Mouse (Mus musculus) limb, embryonic 12.5 days (tissue): ENCODE measurements around the gene Comtd1. TPM values are rescaled to one million over a fixed set of nuclear protein-coding genes. Genes with fewer than 3 reads are reported as not detected.

Experiments used
- ATAC-seq: fragments of 200-750 bp; cut with Nextera tagmentation; 2 replicates; pipeline ENCODE4 v1.8.0; 2017; ENCODE audit warnings: low read depth, moderate TSS enrichment; ENCODE audit not compliant: insufficient number of reproducible peaks, insufficient read depth, low FRiP score, low TSS enrichment
- H3K27ac ChIP-seq: fragments of 300-500 bp; sonication (generic); 2 replicates; pipeline ENCODE4 v1.5.1; 2016; ENCODE audit warnings: mild to moderate bottlenecking, moderate library complexity
- H3K27me3 ChIP-seq: fragments of 300-500 bp; sonication (generic); 2 replicates; pipeline ENCODE4 v1.6.1; 2016; ENCODE audit warnings: mild to moderate bottlenecking, moderate library complexity
- H3K36me3 ChIP-seq: fragments of 300-500 bp; sonication (generic); 2 replicates; pipeline ENCODE4 v1.6.1; 2016; ENCODE audit warnings: mild to moderate bottlenecking, moderate library complexity
- H3K4me1 ChIP-seq: fragments of 300-500 bp; sonication (generic); replicated peaks from 2 replicates; pipeline ENCODE4 v1.6.1; 2016
- H3K4me2 ChIP-seq: fragments of 300-500 bp; sonication (generic); 2 replicates; pipeline ENCODE4 v1.6.1; 2016; ENCODE audit warnings: mild to moderate bottlenecking, moderate library complexity
- H3K4me3 ChIP-seq: fragments of 300-500 bp; sonication (generic); replicated peaks from 2 replicates; pipeline ENCODE4 v1.5.1; 2016; ENCODE audit warnings: mild to moderate bottlenecking
- H3K9ac ChIP-seq: fragments of 300-500 bp; sonication (generic); replicated peaks from 2 replicates; pipeline ENCODE4 v1.6.1; 2016; ENCODE audit warnings: mild to moderate bottlenecking, moderate library complexity
- H3K9me3 ChIP-seq: fragments of 300-500 bp; sonication (generic); 2 replicates; pipeline ENCODE4 v1.6.1; 2016; ENCODE audit warnings: mild to moderate bottlenecking, moderate library complexity
- WGBS: fragments of 180-500 bp; shearing (Covaris S2); methylation state at CpG from one replicate; pipeline ENCODE4 v1.1.7; 2016; 5-methylcytosine and 5-hydroxymethylcytosine counted together
- polyA plus RNA-seq: library from polyadenylated mRNA; unstranded; fragments of >200 nt; fragmentation: Nextera tagmentation; extraction: Ambion mirVana; gene quantifications from 2 replicates; pipeline ENCODE4 v1.2.1, GENCODE M21; 2016

The Comtd1 gene
- polyA plus RNA-seq, result 22.5 and 24.2 TPM in 2 replicates

DNA sequence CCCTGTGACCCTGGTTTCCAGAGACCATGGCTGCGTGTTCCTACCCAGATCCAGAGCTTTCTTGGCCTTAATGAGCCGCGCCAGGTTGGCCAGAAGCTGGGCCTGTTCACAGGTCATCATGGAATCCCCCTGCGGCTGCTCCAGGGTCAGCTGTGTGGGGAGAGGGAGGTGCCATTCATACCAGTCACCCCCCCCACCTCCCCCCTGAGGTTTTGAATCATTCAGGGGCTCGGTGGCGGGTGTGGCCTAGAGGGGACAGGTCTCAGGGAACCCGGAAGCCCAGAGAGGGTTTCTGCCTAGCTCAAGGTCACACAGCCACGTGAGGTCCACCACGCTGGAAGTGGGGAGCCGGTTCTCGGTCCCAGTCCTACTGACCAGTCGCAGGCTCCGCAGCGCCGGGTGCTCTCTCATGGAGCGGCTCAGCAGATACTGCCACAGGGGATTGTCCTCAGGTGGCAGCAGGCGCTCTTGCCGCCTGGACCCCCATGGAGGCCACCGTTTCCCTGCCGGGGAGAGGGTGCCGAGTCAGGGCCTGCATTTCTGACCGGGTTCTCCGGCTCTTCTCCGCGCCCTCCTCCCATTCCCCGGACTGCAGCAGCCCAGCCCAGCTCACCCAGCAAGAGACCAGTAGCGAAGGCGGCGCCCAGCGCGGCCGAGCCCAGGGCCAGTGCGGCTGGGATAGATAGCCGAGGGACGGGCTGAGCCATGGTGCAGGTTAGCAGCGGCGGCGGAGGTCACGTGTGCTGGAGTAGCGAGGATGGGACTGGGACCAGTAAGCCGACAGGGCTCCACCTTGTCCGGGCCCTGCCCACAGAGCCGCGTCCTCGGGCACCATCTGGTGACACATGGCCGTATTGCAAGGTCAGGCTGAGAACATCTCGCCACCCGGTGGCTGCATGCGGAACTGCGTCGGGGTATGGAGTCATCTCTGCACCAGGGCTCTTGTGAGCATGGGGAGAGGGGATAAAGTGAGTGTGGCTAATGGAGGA is at the start of gene Comtd1:
Gene Comtd1, minus strand, starts transcription at position 812 of the 989 bp plus-strand sequence.
- Histone ChIP-seq H3K27ac (peak within 1 kb of the TSS; percentile 36), H3K27me3 (peaks cover 15% of the 10 kb centered on the region), H3K4me3 (peak within 1 kb of the TSS; percentile 56), H3K9me3 (no peaks in the 10 kb centered on the region), H3K36me3 (peaks cover 28% of the 10 kb centered on the region), H3K4me2 (peak within 1 kb of the TSS; percentile 93), H3K4me1 (peaks cover 46% of the 10 kb centered on the region), H3K9ac (peak within 1 kb of the TSS; percentile 60)
- WGBS, result under 1% methylated on average over 51 of the region's 51 CpGs
- ATAC-seq, result peak; percentile 83

DNA sequence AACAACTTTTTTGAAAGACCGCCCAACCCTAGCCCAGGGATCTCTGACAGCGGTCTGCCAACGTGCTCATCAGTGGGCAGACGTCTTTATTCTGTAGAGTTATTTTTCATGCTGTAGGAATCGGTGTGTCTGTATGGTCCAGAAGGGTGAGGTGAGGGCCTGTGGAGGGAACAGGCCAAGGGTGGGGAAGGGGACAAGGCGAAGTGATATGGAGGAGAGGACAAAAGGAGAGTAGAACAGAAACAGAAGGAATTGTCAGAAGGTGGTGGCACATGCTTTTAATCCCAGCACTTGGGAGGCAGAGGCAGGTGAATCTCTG is 43.5 kb upstream of the Comtd1 start:
- Histone ChIP-seq H3K4me2 (peak overlapping the region; percentile 41), H3K4me1 (peaks cover 8% of the 10 kb centered on the region), H3K9ac (no peak overlapping the region), H3K9me3 (peaks cover 3% of the 10 kb centered on the region; the same call in 1 of the 2 replicates), H3K4me3 (no peak overlapping the region), H3K36me3 (no peaks in the 10 kb centered on the region), H3K27me3 (peaks cover 8% of the 10 kb centered on the region; the same call in 1 of the 2 replicates), H3K27ac (no peak overlapping the region)
- WGBS, result 21% methylated on average over 6 of the region's 6 CpGs
- ATAC-seq, result no peak

DNA sequence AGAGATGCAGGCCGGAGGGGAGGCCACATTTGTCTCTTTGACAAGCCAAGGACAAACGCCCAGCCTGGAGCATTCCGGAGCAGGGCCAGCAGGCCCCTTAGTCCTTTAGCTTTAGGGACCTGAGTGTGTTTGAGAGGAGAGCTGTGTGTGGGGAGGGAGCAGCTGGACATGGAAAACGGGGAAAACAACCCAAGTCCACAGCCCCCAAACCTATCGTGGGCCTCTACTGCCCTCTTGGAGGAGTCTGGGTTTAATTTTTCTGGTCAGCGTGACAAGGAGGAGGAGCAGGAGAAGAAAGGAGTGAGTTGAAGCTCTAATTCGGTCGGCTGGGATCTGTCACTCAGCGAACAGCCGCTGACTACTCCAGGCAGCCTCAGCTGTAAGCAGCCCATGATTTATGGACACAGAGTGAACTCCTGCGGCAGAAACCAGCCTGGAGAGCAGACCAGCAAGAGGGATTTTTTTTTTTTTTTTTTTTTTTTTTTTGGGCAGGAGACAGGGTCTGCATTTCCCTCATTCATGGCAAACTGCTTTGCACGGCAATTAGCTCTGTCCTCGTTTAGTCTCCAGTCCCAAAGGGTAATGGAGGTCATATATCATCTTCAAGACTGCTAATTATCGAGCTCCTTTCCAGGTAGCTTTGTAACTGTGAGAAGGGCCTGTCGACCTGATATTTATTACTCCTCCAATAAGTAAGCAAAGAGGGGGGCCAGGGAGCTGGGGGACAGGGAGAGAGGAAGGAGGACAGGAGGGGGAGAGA is 43.0 kb upstream of the Comtd1 start:
- Histone ChIP-seq H3K4me3 (no peak overlapping the region), H3K4me2 (peak overlapping the region; percentile 41), H3K27ac (peak overlapping the region; percentile 68), H3K36me3 (no peaks in the 10 kb centered on the region), H3K9me3 (peaks cover 3% of the 10 kb centered on the region; the same call in 1 of the 2 replicates), H3K27me3 (peaks cover 5% of the 10 kb centered on the region; the same call in 1 of the 2 replicates), H3K9ac (0 out of 2 replicates have a peak overlapping the region, but pooled peaks have one; percentile 2), H3K4me1 (peaks cover 8% of the 10 kb centered on the region)
- under 1% methylated on average over 15 of the region's 15 CpGs for WGBS
- ATAC-seq, result peak; percentile 84

DNA sequence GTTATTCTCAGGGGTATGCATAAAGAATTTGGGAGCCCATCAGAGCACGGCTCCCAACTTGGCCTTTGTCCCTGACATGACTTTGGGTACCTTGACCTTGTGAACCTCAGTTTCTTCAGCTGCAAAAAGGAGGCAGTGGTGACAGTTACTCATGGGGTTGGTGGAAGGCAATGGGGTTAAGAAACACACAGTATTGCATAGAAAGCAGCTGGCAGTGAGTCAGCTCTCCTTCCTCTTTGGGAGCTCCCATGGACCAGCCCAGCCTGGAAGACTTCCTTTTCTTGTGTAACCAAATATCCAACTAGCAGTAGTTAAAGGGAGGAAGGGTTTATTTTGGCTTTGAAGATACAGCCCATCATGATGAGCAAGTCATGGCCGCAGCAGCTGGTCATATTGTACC is 41.7 kb upstream of the Comtd1 start:
- no peaks in the 10 kb centered on the region for H3K36me3 ChIP-seq
- H3K27me3 ChIP-seq, result 0 out of 2 replicates have a peak, but pooled peaks cover 4% of the 10 kb centered on the region
- no peaks in the 10 kb centered on the region for H3K9me3 ChIP-seq
- H3K4me1 ChIP-seq, result peaks cover 8% of the 10 kb centered on the region
- no peak overlapping the region for H3K9ac ChIP-seq
- no peak overlapping the region for H3K4me3 ChIP-seq
- WGBS, result 69% methylated on average over 2 of the region's 2 CpGs
- ATAC-seq, result no peak
- H3K27ac ChIP-seq, result no peak overlapping the region
- no peak overlapping the region for H3K4me2 ChIP-seq

DNA sequence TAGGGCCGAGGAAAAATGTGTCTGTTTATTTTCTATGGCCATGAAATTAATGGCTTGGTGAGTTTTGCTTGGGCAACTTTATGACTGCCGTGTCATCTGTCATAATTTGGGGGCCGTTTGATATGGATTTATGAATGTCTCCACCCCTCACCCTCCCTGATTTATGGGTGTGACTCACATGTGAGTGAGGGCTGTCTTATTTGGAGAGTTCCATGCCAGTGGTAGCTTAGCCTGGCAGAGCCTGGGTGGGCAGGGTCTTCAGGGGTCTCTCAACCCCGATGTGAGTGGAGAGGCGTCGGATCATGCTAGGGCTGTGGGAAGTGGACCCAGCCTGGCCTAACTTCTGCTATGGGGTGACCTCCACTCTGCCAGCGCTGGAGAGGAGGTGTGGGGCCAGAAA is 18.0 kb upstream of the Comtd1 start:
- ATAC-seq, result 0 out of 2 replicates have a peak, but pooled peaks have one; percentile 45
- no peak overlapping the region for H3K27ac ChIP-seq

GRCm38 (mm10) chr14:21866291-21866690 is 17.5 kb upstream of the Comtd1 start:
- no peak overlapping the region for H3K4me3 ChIP-seq
- H3K27ac ChIP-seq, result peak overlapping the region; percentile 74
- H3K36me3 ChIP-seq, result no peaks in the 10 kb centered on the region
- H3K9me3 ChIP-seq, result no peaks in the 10 kb centered on the region
- peak; percentile 81 for ATAC-seq
- no peak overlapping the region for H3K9ac ChIP-seq
- peaks cover 8% of the 10 kb centered on the region; the same call in 1 of the 2 replicates for H3K27me3 ChIP-seq
- no peak overlapping the region for H3K4me2 ChIP-seq
- WGBS, result 2% methylated on average over 7 of the region's 7 CpGs
- H3K4me1 ChIP-seq, result peaks cover 22% of the 10 kb centered on the region

More for the DNA sequence above, 18.0 kb upstream of the Comtd1 start:
- WGBS, result 35% methylated on average over 7 of the region's 7 CpGs
- H3K27me3 ChIP-seq, result peaks cover 8% of the 10 kb centered on the region; the same call in 1 of the 2 replicates
- H3K4me1 ChIP-seq, result peaks cover 22% of the 10 kb centered on the region
- H3K9ac ChIP-seq, result no peak overlapping the region
- no peak overlapping the region for H3K4me3 ChIP-seq
- no peaks in the 10 kb centered on the region for H3K9me3 ChIP-seq
- no peaks in the 10 kb centered on the region for H3K36me3 ChIP-seq
- H3K4me2 ChIP-seq, result no peak overlapping the region

DNA sequence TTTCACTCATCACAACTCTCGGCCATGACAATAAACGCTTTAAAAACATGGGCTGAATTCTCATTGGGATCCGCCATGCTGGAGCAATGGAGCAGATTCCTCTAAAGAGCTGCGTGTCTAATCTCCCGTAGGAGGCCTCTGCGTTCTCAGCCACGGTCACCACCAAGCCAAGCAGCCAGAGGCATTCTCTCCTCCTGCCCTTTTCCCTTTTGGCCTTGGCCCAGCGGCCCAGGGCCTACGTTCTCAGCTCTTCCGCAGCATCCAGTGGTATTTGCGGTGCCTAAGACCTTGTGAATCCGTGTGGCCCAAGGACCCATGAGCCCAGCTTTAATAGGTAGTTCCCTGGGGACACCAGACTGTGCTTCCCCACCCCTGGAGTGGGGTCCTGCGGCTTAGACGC is 8.1 kb upstream of the Comtd1 start:
- Histone ChIP-seq H3K36me3 (no peaks in the 10 kb centered on the region), H3K4me2 (no peak overlapping the region), H3K9me3 (no peaks in the 10 kb centered on the region), H3K27ac (no peak overlapping the region), H3K4me1 (peaks cover 8% of the 10 kb centered on the region), H3K27me3 (peaks cover 14% of the 10 kb centered on the region), H3K4me3 (no peak overlapping the region), H3K9ac (no peak overlapping the region)
- no peak for ATAC-seq
- WGBS, result 86% methylated on average over 14 of the region's 14 CpGs

DNA sequence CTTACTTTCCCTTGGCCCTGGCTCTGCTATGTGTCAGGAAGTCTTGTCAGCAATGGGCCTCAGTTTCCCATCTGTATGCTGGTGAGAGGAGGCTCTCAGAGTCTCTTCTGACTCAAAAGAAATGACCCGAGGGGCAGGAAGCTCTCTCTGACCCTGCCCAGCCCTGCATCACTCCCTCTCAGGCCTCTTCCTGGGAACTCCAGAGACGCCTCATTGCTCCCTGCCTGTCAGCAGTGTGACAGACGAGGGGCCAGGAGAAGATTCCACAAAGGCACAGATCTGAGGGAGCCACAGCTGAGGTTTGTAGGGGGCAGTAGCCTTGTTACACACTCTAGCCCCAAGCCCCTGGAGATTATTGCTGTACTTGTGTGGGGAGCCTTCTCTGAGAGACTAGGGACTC is 7.2 kb upstream of the Comtd1 start:
- ATAC-seq, result no peak
- 29% methylated on average over 3 of the region's 3 CpGs for WGBS
- Histone ChIP-seq H3K4me2 (no peak overlapping the region), H3K27ac (no peak overlapping the region), H3K27me3 (peaks cover 20% of the 10 kb centered on the region), H3K4me1 (peaks cover 18% of the 10 kb centered on the region), H3K4me3 (no peak overlapping the region), H3K9me3 (no peaks in the 10 kb centered on the region), H3K36me3 (no peaks in the 10 kb centered on the region), H3K9ac (no peak overlapping the region)

DNA sequence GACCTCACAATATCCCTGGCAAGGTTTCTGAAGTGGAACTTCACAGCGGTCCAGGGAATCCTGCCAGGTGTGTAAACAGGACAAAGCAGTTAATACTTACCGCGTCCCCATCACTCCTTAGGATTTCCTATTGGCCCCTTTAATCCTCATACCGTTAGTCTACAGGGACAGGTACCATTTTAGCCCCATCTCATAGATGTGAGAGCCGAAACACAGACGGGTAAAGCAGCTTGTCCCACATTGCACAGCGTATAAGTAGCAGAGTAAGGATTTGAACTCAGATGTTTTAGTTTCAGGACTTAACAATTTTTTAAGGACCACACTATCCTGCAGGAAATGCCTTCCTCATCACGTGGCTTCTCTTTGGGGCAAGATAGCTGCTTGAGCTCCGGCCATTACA is 5.5 kb upstream of the Comtd1 start:
- 83% methylated on average over 9 of the region's 9 CpGs for WGBS
- Histone ChIP-seq H3K4me2 (no peak overlapping the region), H3K9ac (no peak overlapping the region)

DNA sequence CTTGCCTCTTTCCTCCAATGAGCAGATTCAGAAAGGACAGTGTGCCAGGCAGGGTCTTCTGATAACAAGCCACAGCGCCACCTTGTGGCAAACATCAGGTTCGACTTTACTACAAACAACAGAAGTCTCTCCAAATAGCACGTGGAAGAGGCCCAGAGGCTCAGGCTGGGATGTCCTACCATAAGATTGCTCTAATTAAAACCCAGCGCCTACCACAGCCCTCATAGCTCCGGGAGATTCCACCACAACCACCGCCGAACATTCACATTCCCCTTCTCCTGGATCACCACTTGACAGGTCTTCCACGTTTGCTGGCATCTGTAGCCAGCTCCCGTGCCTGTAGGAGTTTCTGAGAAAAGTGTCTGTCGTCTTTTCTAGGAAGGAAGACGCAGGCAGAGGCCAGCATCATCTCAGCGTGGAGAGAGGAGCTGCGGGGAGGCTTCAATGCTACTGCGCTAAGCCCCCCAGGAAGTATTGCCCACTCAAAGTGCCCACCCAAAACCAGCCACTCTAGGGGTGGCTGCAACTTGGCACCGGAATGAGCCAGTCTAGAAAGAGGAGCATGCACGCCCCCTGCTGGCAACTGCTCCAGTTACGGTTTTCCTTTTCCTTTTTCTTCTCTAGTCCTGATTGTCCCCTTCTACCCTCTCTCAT is 4.8 kb upstream of the Comtd1 start:
- Histone ChIP-seq H3K36me3 (no peaks in the 10 kb centered on the region), H3K4me1 (peaks cover 32% of the 10 kb centered on the region), H3K4me3 (peak overlapping the region; percentile 19; the same call in 1 of the 2 replicates), H3K27ac (peak overlapping the region; percentile 57; the same call in 1 of the 2 replicates), H3K9me3 (no peaks in the 10 kb centered on the region), H3K4me2 (peak overlapping the region; percentile 50), H3K27me3 (peaks cover 20% of the 10 kb centered on the region), H3K9ac (0 out of 2 replicates have a peak overlapping the region, but pooled peaks have one; percentile 23)
- WGBS, result 13% methylated on average over 17 of the region's 17 CpGs
- no peak for ATAC-seq

More for the DNA sequence above, 5.5 kb upstream of the Comtd1 start:
- no peak for ATAC-seq
- Histone ChIP-seq H3K4me3 (no peak overlapping the region), H3K27ac (no peak overlapping the region), H3K9me3 (no peaks in the 10 kb centered on the region), H3K36me3 (no peaks in the 10 kb centered on the region), H3K4me1 (peaks cover 32% of the 10 kb centered on the region), H3K27me3 (peaks cover 20% of the 10 kb centered on the region)
